Mouse (Mus musculus): Measurements from ENCODE around the gene Csf3.

DNA sequence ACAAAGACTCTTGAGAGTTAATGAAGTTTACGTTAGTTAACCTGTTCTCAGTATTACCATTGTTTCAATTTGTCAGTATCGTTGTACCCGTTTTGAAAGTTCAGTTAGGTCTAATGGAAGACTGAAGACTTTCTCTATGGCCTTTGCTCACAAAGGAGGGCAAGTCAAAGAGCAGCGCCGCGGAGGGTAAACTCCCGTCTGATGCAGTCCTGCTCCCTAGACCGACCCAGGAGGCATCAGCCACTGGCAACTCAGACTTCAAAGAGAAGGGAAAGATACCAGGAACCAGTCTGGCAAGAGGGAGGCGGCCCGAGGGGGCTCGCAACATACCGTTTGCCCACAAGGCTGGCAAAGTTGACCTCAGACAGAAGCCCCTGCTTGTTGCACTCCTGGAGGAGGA is 12.6 kb downstream of the Csf3 start:
- TF ChIP-seq POLR2A (IDR thresholded peaks at IDR 0.05; ENCODE audit: control insufficient read depth, extremely low read depth, insufficient read depth, low read length, poor library complexity) = no peak
- no peak for TF ChIP-seq CTCF (IDR thresholded peaks at IDR 0.05; ENCODE audit: borderline replicate concordance, control insufficient read depth, extremely low read depth, insufficient read depth, low read length, poor library complexity)
